Mouse (Mus musculus): Measurements from ENCODE around the gene Dmd. TPM values are rescaled to one million over a fixed set of nuclear protein-coding genes. Genes with fewer than 3 reads are reported as not detected.

Dmd gene
- polyA plus RNA-seq, 1 experiment from 2014 or later: 21.4 TPM

DNA sequence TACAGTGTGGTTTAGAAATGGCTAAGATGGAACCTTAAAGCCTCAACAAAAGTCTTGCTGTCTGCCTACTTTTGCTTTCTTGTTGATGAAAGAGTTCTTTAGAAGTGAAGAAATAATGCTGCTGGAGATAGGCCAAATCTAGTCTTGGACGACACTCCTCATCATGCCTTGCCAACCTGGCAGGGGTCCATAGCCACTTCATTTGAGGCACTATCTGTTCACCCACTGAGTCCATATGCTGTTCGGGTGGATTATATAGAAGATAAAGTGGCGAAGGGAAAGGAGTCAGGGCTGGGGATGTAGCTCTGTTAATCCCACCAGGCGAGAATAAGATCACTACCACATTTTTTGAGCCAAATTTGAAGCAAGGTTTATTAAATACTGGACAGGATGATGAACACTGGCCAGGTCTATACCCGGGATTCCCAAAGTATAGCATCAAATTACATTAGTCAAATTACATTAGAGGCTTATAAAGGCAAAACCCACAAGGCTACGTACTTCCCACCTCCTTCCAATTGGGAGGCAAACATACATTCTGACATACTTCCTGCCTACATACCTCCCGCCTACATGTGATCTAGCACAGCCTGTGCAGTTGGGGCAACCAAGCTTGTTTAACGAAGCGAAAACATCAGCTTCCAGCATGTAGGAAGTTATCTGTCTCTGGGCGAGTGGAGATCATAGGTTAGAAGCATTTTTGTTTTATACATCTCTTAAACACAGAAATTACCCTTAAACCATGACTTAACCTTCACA, 1984.2 kb downstream of the Dmd start:
- Histone ChIP-seq H3K4me2 (replicated peaks) (no peak overlapping the region), H3K4me3 (no peak overlapping the region), H3K4me1 (no peaks in the 10 kb centered on the region), H3K27ac (no peak overlapping the region), H3K36me3 (no peaks in the 10 kb centered on the region), H3K27me3 (no peaks in the 10 kb centered on the region), H3K9me3 (replicated peaks) (no peaks in the 10 kb centered on the region), H3K9ac (no peak overlapping the region)
- no peak for ATAC-seq (ENCODE audit: low FRiP score)
- 88% methylated on average over 10 of the region's 10 CpGs for WGBS

DNA sequence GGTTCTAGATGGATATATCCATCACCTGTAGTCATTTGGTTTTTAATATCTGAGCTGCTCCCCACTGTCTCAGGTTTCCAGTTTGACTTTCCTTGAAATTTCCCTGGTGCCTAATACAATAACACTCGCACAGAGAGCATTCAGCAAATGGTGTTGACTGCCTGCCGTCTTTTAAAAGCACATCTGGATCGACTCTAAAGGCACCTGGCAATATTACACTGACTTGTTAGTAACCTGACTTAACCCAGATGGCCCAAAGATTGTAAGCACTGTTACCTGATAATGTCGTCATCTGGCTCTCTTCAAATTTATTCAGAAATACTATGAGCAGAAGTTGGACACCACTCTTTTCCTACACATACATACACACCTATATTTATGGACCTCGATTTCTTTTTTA, 2011.9 kb downstream of the Dmd start:
- H3K9me3 ChIP-seq (replicated peaks): no peaks in the 10 kb centered on the region
- no peak overlapping the region for H3K9ac ChIP-seq
- H3K27me3 ChIP-seq: no peaks in the 10 kb centered on the region
- H3K4me3 ChIP-seq: no peak overlapping the region
- no peaks in the 10 kb centered on the region for H3K36me3 ChIP-seq
- 70% methylated on average over 5 of the region's 5 CpGs for WGBS
- no peaks in the 10 kb centered on the region for H3K4me1 ChIP-seq
- no peak overlapping the region for H3K27ac ChIP-seq
- no peak overlapping the region for H3K4me2 ChIP-seq (replicated peaks)
- no peak for ATAC-seq (ENCODE audit: low FRiP score)

DNA sequence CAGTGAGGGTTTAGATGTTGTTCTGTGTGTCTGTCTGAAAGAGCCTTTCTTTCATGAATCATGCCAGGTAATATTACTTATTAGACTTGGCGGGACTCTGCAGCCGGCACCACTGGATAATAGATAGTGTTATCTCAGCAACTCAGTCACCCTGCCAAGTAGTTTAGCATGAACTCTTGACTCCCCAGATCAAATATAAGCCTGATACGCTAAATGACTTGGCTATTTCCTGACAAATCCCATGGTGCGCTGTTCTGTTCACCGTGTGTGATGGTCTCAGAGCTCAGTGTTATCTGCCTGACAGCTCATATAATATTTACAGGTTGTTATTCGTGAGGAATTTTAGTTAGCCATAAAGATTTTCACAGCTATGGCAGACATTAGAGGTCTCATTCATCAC, 2012.3 kb downstream of the Dmd start:
- 81% methylated on average over 6 of the region's 6 CpGs for WGBS
- ATAC-seq (ENCODE audit: low FRiP score): no peak
- H3K4me3 ChIP-seq: no peak overlapping the region
- no peaks in the 10 kb centered on the region for H3K4me1 ChIP-seq
- H3K27me3 ChIP-seq: no peaks in the 10 kb centered on the region
- H3K9me3 ChIP-seq (replicated peaks): no peaks in the 10 kb centered on the region
- no peaks in the 10 kb centered on the region for H3K36me3 ChIP-seq
- H3K4me2 ChIP-seq (replicated peaks): no peak overlapping the region
- no peak overlapping the region for H3K27ac ChIP-seq
- H3K9ac ChIP-seq: no peak overlapping the region

GRCm38 (mm10) chrX:85008304-85008703, 2059.6 kb downstream of the Dmd start:
- H3K4me2 ChIP-seq (replicated peaks): no peak overlapping the region
- H3K4me1 ChIP-seq: no peaks in the 10 kb centered on the region
- H3K4me3 ChIP-seq: no peak overlapping the region
- H3K36me3 ChIP-seq: no peaks in the 10 kb centered on the region
- H3K9me3 ChIP-seq (replicated peaks): no peaks in the 10 kb centered on the region
- no peaks in the 10 kb centered on the region for H3K27me3 ChIP-seq
- no peak for ATAC-seq (ENCODE audit: low FRiP score)
- no peak overlapping the region for H3K9ac ChIP-seq
- no peak overlapping the region for H3K27ac ChIP-seq

DNA sequence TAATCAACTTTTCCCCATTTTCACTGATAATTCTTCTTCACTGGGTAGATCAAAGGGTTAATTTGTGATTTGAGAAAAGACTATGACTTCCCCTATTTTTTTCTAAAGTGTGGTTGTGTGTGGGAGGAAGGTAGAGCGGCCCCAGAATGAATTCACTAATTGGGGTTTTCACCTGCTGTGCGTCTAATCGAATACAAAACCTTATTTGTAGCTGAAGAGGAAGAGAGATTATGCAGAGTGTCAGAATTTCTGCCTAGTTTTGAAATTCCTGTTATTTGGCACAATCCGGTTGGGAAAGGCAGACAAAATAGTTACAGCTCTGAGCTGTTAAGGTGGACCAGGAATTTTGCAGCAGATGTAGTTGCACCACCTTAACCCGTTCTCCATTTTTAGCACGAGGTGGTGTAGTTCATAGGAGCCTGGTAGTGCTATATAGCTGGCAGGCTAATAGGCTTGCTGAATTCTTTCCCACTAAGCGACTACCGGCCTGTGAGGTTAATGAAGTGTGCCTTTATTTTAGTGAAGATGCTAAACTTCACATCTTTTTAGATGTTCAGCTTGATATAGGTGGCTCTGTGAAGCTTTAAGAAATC, 2092.9 kb downstream of the Dmd start:
- Histone ChIP-seq H3K27ac (no peak overlapping the region), H3K9me3 (replicated peaks) (no peaks in the 10 kb centered on the region), H3K9ac (no peak overlapping the region), H3K4me1 (no peaks in the 10 kb centered on the region), H3K27me3 (no peaks in the 10 kb centered on the region), H3K4me2 (replicated peaks) (no peak overlapping the region), H3K4me3 (no peak overlapping the region), H3K36me3 (no peaks in the 10 kb centered on the region)
- ATAC-seq (ENCODE audit: low FRiP score): no peak
- 51% methylated on average over 8 of the region's 8 CpGs for WGBS

- ATAC-seq (ENCODE audit: low FRiP score): no peak
- Histone ChIP-seq H3K36me3 (no peaks in the 10 kb centered on the region), H3K4me2 (replicated peaks) (no peak overlapping the region), H3K4me3 (no peak overlapping the region), H3K9me3 (replicated peaks) (no peaks in the 10 kb centered on the region), H3K27me3 (peaks cover 9% of the 10 kb centered on the region; the same call in 1 of the 2 replicates), H3K4me1 (no peaks in the 10 kb centered on the region), H3K27ac (no peak overlapping the region), H3K9ac (no peak overlapping the region)
- WGBS: 89% methylated on average over 9 of the region's 9 CpGs
These were observed 2098.0 kb downstream of the Dmd start for GRCm38 (mm10) chrX:85046631-85047030.

GRCm38 (mm10) chrX:85048141-85049110, 2099.8 kb downstream of the Dmd start:
- Histone ChIP-seq H3K9ac (peak overlapping the region; percentile 53), H3K27me3 (peaks cover 9% of the 10 kb centered on the region; the same call in 1 of the 2 replicates), H3K9me3 (replicated peaks) (no peaks in the 10 kb centered on the region), H3K27ac (no peak overlapping the region), H3K4me2 (replicated peaks) (peak overlapping the region; percentile 62), H3K4me3 (peak overlapping the region; percentile 49), H3K36me3 (no peaks in the 10 kb centered on the region), H3K4me1 (no peaks in the 10 kb centered on the region)
- peak; percentile 93 for ATAC-seq (ENCODE audit: low FRiP score)
- 23% methylated on average over 39 of the region's 47 CpGs for WGBS

DNA sequence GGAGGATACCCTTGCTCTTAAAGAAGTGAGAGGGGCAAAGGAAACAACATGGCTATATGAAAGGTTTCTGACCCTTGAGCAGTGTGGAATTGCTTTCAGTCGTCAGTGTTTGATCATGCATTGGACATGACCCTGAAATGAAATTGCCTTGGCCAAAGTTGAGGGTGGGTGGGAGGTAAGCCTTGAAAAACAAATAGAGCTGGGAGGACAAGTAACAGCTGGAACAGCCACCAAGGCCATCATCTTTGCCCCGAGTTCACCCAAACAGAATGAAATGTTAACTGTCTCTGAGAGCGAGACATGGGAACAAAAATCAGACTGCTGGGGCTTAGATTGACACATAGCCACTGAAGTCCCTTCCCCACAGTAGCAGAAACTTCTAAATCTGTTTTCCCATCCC, 2100.9 kb downstream of the Dmd start:
- Histone ChIP-seq H3K9ac (no peak overlapping the region), H3K4me2 (replicated peaks) (peak overlapping the region; percentile 62; the same call in 1 of the 2 replicates), H3K4me3 (no peak overlapping the region), H3K4me1 (no peaks in the 10 kb centered on the region), H3K27ac (no peak overlapping the region), H3K36me3 (no peaks in the 10 kb centered on the region), H3K9me3 (replicated peaks) (no peaks in the 10 kb centered on the region), H3K27me3 (peaks cover 9% of the 10 kb centered on the region; the same call in 1 of the 2 replicates)
- ATAC-seq (ENCODE audit: low FRiP score): no peak
- WGBS: 40% methylated on average over 3 of the region's 3 CpGs

GRCm38 (mm10) chrX:85073602-85074001, 2124.9 kb downstream of the Dmd start:
- no peaks in the 10 kb centered on the region for H3K36me3 ChIP-seq
- no peak overlapping the region for H3K9ac ChIP-seq
- no peaks in the 10 kb centered on the region for H3K4me1 ChIP-seq
- no peak overlapping the region for H3K4me2 ChIP-seq (replicated peaks)
- no peak overlapping the region for H3K4me3 ChIP-seq
- no peak for ATAC-seq (ENCODE audit: low FRiP score)
- H3K27me3 ChIP-seq: no peaks in the 10 kb centered on the region
- 72% methylated on average over 4 of the region's 4 CpGs for WGBS
- no peak overlapping the region for H3K27ac ChIP-seq
- H3K9me3 ChIP-seq (replicated peaks): no peaks in the 10 kb centered on the region

DNA sequence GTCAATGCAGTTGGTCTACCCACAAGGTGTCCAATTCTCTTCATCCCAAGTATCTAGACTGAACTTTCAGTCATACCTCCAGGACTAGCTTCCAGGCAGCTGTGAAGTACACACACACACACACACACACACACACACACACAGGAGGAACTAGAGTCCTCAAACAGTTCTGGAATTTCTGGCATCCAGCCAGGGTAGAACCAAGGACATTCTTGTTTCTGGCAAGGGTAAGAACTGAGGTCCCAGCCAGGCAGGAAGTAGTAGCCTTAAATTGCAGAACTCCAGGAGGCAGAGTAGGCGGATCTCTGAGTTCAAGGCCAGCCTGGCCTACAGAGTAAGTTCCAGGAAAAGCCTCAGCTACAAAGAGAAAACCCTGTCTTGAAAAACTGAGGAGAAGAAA, 2128.2 kb downstream of the Dmd start:
- no peak for ATAC-seq (ENCODE audit: low FRiP score)
- no peaks in the 10 kb centered on the region for H3K36me3 ChIP-seq
- H3K4me1 ChIP-seq: no peaks in the 10 kb centered on the region
- WGBS: 67% methylated on average over 1 of the region's 1 CpGs
- H3K9me3 ChIP-seq (replicated peaks): no peaks in the 10 kb centered on the region
- H3K4me3 ChIP-seq: no peak overlapping the region
- H3K4me2 ChIP-seq (replicated peaks): no peak overlapping the region
- H3K9ac ChIP-seq: no peak overlapping the region
- H3K27ac ChIP-seq: no peak overlapping the region
- no peaks in the 10 kb centered on the region for H3K27me3 ChIP-seq

DNA sequence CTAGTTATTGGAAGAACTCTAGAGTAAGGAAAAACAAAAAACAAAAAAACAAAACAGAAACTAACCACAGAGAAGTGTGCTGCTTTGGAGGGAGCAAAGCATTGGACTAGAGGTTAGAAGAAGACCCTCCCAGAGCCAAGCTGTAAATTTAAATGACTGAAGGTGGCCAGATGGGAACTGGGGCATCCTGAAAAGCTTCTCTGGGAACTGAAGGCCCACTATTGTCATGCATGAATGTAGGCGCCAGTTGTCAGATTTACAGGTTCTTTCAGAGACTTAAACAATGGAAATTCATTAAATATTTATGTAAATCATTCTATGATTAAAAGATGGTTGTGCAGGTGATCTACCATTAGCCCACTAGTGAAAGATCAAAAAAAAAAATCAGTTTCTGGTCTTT, 2128.9 kb downstream of the Dmd start:
- no peaks in the 10 kb centered on the region for H3K36me3 ChIP-seq
- WGBS: 50% methylated on average over 1 of the region's 1 CpGs
- H3K27me3 ChIP-seq: no peaks in the 10 kb centered on the region
- no peak overlapping the region for H3K27ac ChIP-seq
- H3K4me1 ChIP-seq: no peaks in the 10 kb centered on the region
- H3K4me2 ChIP-seq (replicated peaks): no peak overlapping the region
- H3K4me3 ChIP-seq: no peak overlapping the region
- no peaks in the 10 kb centered on the region for H3K9me3 ChIP-seq (replicated peaks)
- ATAC-seq (ENCODE audit: low FRiP score): no peak
- no peak overlapping the region for H3K9ac ChIP-seq

DNA sequence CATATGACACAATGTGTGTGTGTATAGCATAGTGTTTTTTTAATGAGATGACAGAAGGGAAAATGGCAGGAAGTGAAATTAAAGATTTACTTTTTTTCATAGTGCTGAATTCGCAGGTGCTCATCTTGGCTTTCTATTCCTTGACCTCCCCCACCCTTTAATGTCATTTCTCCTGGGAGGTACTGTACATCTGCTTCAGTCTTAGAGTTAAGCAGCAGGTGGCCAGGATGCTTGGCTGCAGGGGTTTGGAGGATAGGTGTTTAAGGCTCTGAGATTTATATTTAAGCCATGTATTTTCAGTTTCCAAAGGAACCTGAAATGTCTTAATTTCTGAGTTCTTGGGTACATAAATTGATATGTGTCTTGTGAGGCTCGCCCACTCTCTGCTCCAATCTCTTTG, 2130.5 kb downstream of the Dmd start:
- no peak for ATAC-seq (ENCODE audit: low FRiP score)
- no peak overlapping the region for H3K9ac ChIP-seq
- H3K4me2 ChIP-seq (replicated peaks): no peak overlapping the region
- H3K4me3 ChIP-seq: no peak overlapping the region
- WGBS: 77% methylated on average over 2 of the region's 2 CpGs
- no peaks in the 10 kb centered on the region for H3K27me3 ChIP-seq
- no peaks in the 10 kb centered on the region for H3K4me1 ChIP-seq
- no peaks in the 10 kb centered on the region for H3K36me3 ChIP-seq
- H3K27ac ChIP-seq: no peak overlapping the region
- no peaks in the 10 kb centered on the region for H3K9me3 ChIP-seq (replicated peaks)

Measured in hindbrain, embryonic 12.5 days (tissue).